Mouse (Mus musculus): ENCODE results near the gene Tifa. TPM values are rescaled to one million over a fixed set of nuclear protein-coding genes. Genes with fewer than 3 reads are reported as not detected.

The Tifa gene
- polyA plus RNA-seq, 1 experiment from 2014 or later: 5.2 TPM

DNA sequence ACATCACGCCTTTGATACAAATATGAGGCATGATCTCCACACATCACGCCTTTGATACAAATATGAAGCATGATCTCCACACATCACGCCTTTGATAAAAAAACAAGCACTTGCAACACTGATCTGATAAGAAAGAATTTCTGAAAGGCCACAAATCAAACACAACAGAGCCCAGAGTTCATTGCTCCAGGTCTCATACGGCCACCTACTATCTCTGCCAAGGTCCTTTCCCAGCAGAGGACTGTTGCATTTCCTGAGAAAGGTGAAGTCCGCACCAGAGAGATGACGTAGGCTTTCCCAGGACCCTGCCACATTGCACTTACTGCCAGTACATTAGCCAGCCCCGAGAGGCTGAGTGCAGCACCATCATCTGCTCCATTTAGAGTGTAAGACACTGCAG is 19.5 kb downstream of the Tifa start:
- ATAC-seq (replicated peaks; ENCODE audit: low FRiP score): no peak
- no peak overlapping the region for H3K27ac ChIP-seq
- no peak overlapping the region for H3K4me2 ChIP-seq
- H3K4me3 ChIP-seq (replicated peaks): no peak overlapping the region
- H3K9me3 ChIP-seq (replicated peaks): no peaks in the 10 kb centered on the region
- H3K9ac ChIP-seq: no peak overlapping the region
- peaks cover 77% of the 10 kb centered on the region for H3K36me3 ChIP-seq
- H3K4me1 ChIP-seq: no peaks in the 10 kb centered on the region
- 92% methylated on average over 7 of the region's 7 CpGs for WGBS
- H3K27me3 ChIP-seq: no peaks in the 10 kb centered on the region

- peak; percentile 72 for ATAC-seq (replicated peaks; ENCODE audit: low FRiP score)
- Histone ChIP-seq H3K4me3 (replicated peaks) (no peak overlapping the region), H3K9me3 (replicated peaks) (no peaks in the 10 kb centered on the region), H3K36me3 (peaks cover 45% of the 10 kb centered on the region), H3K9ac (no peak overlapping the region), H3K4me1 (peaks cover 9% of the 10 kb centered on the region; the same call in 1 of the 2 replicates), H3K27ac (no peak overlapping the region), H3K4me2 (no peak overlapping the region), H3K27me3 (no peaks in the 10 kb centered on the region)
- WGBS: 38% methylated on average over 7 of the region's 7 CpGs
These were observed 27.6 kb downstream of the Tifa start for GRCm38 (mm10) chr3:127817120-127817683.

GRCm38 (mm10) chr3:127818694-127819663 is 29.4 kb downstream of the Tifa start:
- 51% methylated on average over 11 of the region's 11 CpGs for WGBS
- no peak overlapping the region for H3K4me2 ChIP-seq
- H3K36me3 ChIP-seq: peaks cover 35% of the 10 kb centered on the region
- peak; percentile 72 for ATAC-seq (replicated peaks; ENCODE audit: low FRiP score)
- no peak overlapping the region for H3K9ac ChIP-seq
- H3K4me1 ChIP-seq: peaks cover 9% of the 10 kb centered on the region; the same call in 1 of the 2 replicates
- no peaks in the 10 kb centered on the region for H3K27me3 ChIP-seq
- no peak overlapping the region for H3K4me3 ChIP-seq (replicated peaks)
- H3K9me3 ChIP-seq (replicated peaks): no peaks in the 10 kb centered on the region
- H3K27ac ChIP-seq: peak overlapping the region; percentile 66

GRCm38 (mm10) chr3:127820400-127820799 is 30.8 kb downstream of the Tifa start:
- peaks cover 35% of the 10 kb centered on the region for H3K36me3 ChIP-seq
- no peak for ATAC-seq (replicated peaks; ENCODE audit: low FRiP score)

GRCm38 (mm10) chr3:127821209-127821608 is 31.6 kb downstream of the Tifa start:
- H3K4me1 ChIP-seq: peaks cover 9% of the 10 kb centered on the region; the same call in 1 of the 2 replicates
- H3K27me3 ChIP-seq: no peaks in the 10 kb centered on the region
- ATAC-seq (replicated peaks; ENCODE audit: low FRiP score): no peak
- no peak overlapping the region for H3K4me2 ChIP-seq
- no peaks in the 10 kb centered on the region for H3K9me3 ChIP-seq (replicated peaks)
- peaks cover 34% of the 10 kb centered on the region for H3K36me3 ChIP-seq
- WGBS: 86% methylated on average over 5 of the region's 5 CpGs
- no peak overlapping the region for H3K27ac ChIP-seq
- no peak overlapping the region for H3K9ac ChIP-seq
- H3K4me3 ChIP-seq (replicated peaks): no peak overlapping the region

More at GRCm38 (mm10) chr3:127820400-127820799, 30.8 kb downstream of the Tifa start:
- WGBS: 77% methylated on average over 1 of the region's 1 CpGs
- Histone ChIP-seq H3K27ac (no peak overlapping the region), H3K4me3 (replicated peaks) (no peak overlapping the region), H3K27me3 (no peaks in the 10 kb centered on the region), H3K9ac (no peak overlapping the region), H3K4me2 (no peak overlapping the region), H3K4me1 (peaks cover 9% of the 10 kb centered on the region; the same call in 1 of the 2 replicates), H3K9me3 (replicated peaks) (no peaks in the 10 kb centered on the region)

- H3K4me2 ChIP-seq: no peak overlapping the region
- no peaks in the 10 kb centered on the region for H3K27me3 ChIP-seq
- no peak overlapping the region for H3K27ac ChIP-seq
- no peak overlapping the region for H3K4me3 ChIP-seq (replicated peaks)
- no peak overlapping the region for H3K9ac ChIP-seq
- 75% methylated on average over 17 of the region's 17 CpGs for WGBS
- H3K9me3 ChIP-seq (replicated peaks): no peaks in the 10 kb centered on the region
- H3K4me1 ChIP-seq: peaks cover 12% of the 10 kb centered on the region
- ATAC-seq (replicated peaks; ENCODE audit: low FRiP score): no peak
- peaks cover 25% of the 10 kb centered on the region for H3K36me3 ChIP-seq
These were observed 34.6 kb downstream of the Tifa start for GRCm38 (mm10) chr3:127823886-127824863.

DNA sequence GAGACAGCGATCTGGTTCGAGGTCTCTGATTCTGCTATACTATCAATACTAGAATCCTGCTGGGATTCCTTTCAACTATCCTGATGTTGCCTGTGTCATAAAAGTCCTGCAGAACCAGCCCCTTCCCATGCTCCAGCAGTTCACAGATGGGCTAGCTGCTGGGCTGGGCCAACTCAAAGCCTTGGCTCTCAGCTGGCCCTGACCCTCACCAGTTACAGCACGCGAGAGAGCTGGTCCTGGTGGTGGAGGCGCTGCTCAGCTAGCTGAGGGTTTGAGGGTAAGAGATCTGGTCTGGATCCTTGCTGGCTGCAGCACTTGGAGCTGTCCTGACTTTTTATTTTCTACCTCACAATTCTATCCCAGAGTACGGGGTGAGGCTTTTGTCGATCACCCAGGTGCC is 36.9 kb downstream of the Tifa start:
- peak; percentile 30; the same call in 1 of the 2 replicates for ATAC-seq (replicated peaks; ENCODE audit: low FRiP score)

GRCm38 (mm10) chr3:127827123-127827522 is 37.5 kb downstream of the Tifa start:
- Histone ChIP-seq H3K27me3 (no peaks in the 10 kb centered on the region), H3K4me3 (replicated peaks) (no peak overlapping the region), H3K4me1 (peaks cover 12% of the 10 kb centered on the region), H3K4me2 (no peak overlapping the region), H3K9me3 (replicated peaks) (no peaks in the 10 kb centered on the region), H3K36me3 (peaks cover 7% of the 10 kb centered on the region), H3K9ac (no peak overlapping the region), H3K27ac (peak overlapping the region; percentile 63)
- 28% methylated on average over 7 of the region's 7 CpGs for WGBS
- ATAC-seq (replicated peaks; ENCODE audit: low FRiP score): peak; percentile 90

More for the DNA sequence above, 36.9 kb downstream of the Tifa start:
- WGBS: 65% methylated on average over 7 of the region's 7 CpGs
- Histone ChIP-seq H3K9me3 (replicated peaks) (no peaks in the 10 kb centered on the region), H3K4me1 (peaks cover 12% of the 10 kb centered on the region), H3K4me2 (no peak overlapping the region), H3K27ac (peak overlapping the region; percentile 63), H3K36me3 (peaks cover 12% of the 10 kb centered on the region), H3K4me3 (replicated peaks) (no peak overlapping the region), H3K27me3 (no peaks in the 10 kb centered on the region), H3K9ac (no peak overlapping the region)

- 0 out of 2 replicates have a peak, but pooled peaks cover 4% of the 10 kb centered on the region for H3K36me3 ChIP-seq
- no peak overlapping the region for H3K4me2 ChIP-seq
- H3K27ac ChIP-seq: no peak overlapping the region
- 67% methylated on average over 10 of the region's 10 CpGs for WGBS
- H3K4me3 ChIP-seq (replicated peaks): no peak overlapping the region
- H3K9me3 ChIP-seq (replicated peaks): no peaks in the 10 kb centered on the region
- H3K4me1 ChIP-seq: peaks cover 13% of the 10 kb centered on the region
- H3K27me3 ChIP-seq: no peaks in the 10 kb centered on the region
- H3K9ac ChIP-seq: no peak overlapping the region
- ATAC-seq (replicated peaks; ENCODE audit: low FRiP score): no peak
These were observed 40.6 kb downstream of the Tifa start for GRCm38 (mm10) chr3:127830183-127830582.

DNA sequence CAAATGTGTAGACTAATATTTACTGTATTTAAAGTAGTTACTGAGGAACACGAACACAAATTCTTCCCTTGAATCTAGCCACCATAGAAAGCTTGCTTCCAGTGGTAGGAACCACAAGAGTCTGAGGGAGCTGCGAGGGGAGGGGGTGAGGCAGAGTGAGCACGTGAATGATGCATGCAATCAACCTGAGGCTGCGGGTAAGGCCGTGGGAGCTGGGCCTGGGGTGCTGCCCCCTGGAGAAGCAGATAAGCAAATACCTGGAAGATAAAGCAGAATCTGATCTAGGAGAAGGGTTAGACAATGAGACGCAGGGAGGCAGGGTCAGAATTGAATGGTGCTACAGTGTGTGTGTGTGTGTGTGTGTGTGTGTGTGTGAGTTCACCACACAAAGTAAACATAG is 41.5 kb downstream of the Tifa start:
- no peak for ATAC-seq (replicated peaks; ENCODE audit: low FRiP score)
- H3K4me3 ChIP-seq (replicated peaks): no peak overlapping the region
- no peak overlapping the region for H3K9ac ChIP-seq
- 0 out of 2 replicates have a peak, but pooled peaks cover 4% of the 10 kb centered on the region for H3K36me3 ChIP-seq
- 57% methylated on average over 6 of the region's 6 CpGs for WGBS
- no peak overlapping the region for H3K27ac ChIP-seq
- no peaks in the 10 kb centered on the region for H3K27me3 ChIP-seq
- no peaks in the 10 kb centered on the region for H3K9me3 ChIP-seq (replicated peaks)
- H3K4me1 ChIP-seq: peaks cover 22% of the 10 kb centered on the region
- H3K4me2 ChIP-seq: no peak overlapping the region

- no peaks in the 10 kb centered on the region for H3K9me3 ChIP-seq (replicated peaks)
- H3K27ac ChIP-seq: no peak overlapping the region
- no peak for ATAC-seq (replicated peaks; ENCODE audit: low FRiP score)
- H3K27me3 ChIP-seq: no peaks in the 10 kb centered on the region
- H3K4me2 ChIP-seq: no peak overlapping the region
- no peak overlapping the region for H3K4me3 ChIP-seq (replicated peaks)
- WGBS: 71% methylated on average over 4 of the region's 4 CpGs
- no peak overlapping the region for H3K9ac ChIP-seq
- peaks cover 21% of the 10 kb centered on the region for H3K4me1 ChIP-seq
- H3K36me3 ChIP-seq: 0 out of 2 replicates have a peak, but pooled peaks cover 4% of the 10 kb centered on the region
These were observed 44.4 kb downstream of the Tifa start for GRCm38 (mm10) chr3:127834040-127834439.

Data from kidney, embryonic 15.5 days (tissue).